Mouse (Mus musculus): ENCODE measurements at regions not wholly inside any gene's neighbourhood (a gene's known extent, or its start where the extent isn't known, plus 50 kb on each side); places are given as distances from the start of the nearest gene placed in this dataset.

DNA sequence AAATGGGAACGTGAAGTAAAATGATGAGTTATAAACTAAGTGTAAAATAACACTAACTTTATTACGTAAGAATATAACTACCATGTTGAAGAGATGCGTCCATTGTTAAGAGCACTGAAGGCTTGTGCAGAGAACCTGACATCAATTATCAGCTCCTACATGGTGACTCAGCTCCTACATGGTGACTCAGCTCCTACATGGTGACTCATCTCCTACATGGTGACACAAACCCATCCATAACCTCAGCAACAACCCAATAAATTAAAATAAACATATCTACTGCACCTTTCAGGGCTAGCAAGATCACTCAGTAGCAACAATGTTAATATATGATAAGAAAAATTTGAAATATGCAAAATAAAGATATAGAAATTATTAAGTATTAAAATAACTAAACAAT is 125.5 kb upstream of the Cdh12 start:
- Histone ChIP-seq H3K4me1 (ENCODE audit: control insufficient read depth in 1 of 2, insufficient read depth in 2 of 2) (no peaks in the 10 kb centered on the region), H3K27ac (ENCODE audit: insufficient read depth, low read depth) (no peak overlapping the region), H3K79me2 (replicated peaks; ENCODE audit: control insufficient read depth, extremely low read depth, insufficient read depth, poor library complexity, severe bottlenecking) (no peaks in the 10 kb centered on the region), H3K4me3 (replicated peaks in 1 of 3; ENCODE audit: low read depth in 2 of 3, low read length in 2 of 3, poor library complexity in 1 of 3) (no peak overlapping the region), H3K4me2 (ENCODE audit: insufficient read depth, low read depth, poor library complexity, severe bottlenecking) (no peak overlapping the region), H3K9ac (ENCODE audit: insufficient read depth, low read depth) (no peak overlapping the region), H3K9me3 (replicated peaks; ENCODE audit: low read length) (peaks cover 2% of the 10 kb centered on the region), H3K36me3 (replicated peaks in 1 of 2; ENCODE audit: control insufficient read depth in 1 of 2, insufficient read depth in 1 of 2, low read length in 1 of 2) (no peaks in the 10 kb centered on the region), H3K27me3 (replicated peaks) (no peaks in the 10 kb centered on the region)
- in situ Hi-C loops (cut with MboI; ENCODE audit: low pct_ligation_motif_present, low pct_unique_long_range_greater_than_20kb, low sequenced_read_pairs) (no loop called here), dilution Hi-C loops (cut with MboI; ENCODE audit: extremely low pct_ligation_motif_present, extremely low pct_unique_long_range_greater_than_20kb, low sequenced_read_pairs) (no loop called here)
- peak; percentile 1 for DNase-seq (ENCODE audit: extremely low read depth)
- TF ChIP-seq CHD1 (IDR thresholded peaks at IDR 0.05; ENCODE audit: low read depth, low read length) = no peak
- TF ChIP-seq NELFE (IDR thresholded peaks at IDR 0.05; ENCODE audit: low read depth, low read length) = no peak
- TF ChIP-seq ZC3H11A (IDR thresholded peaks at IDR 0.05; ENCODE audit: low read depth, low read length) = no peak
- TF ChIP-seq RCOR1 (conservative IDR thresholded peaks at IDR 0.05; ENCODE audit: low read depth, low read length) = no peak
- no peak for TF ChIP-seq KAT2A (IDR thresholded peaks at IDR 0.05; ENCODE audit: insufficient replicate concordance, low read length)
- no peak for TF ChIP-seq CHD2 (IDR thresholded peaks at IDR 0.05; ENCODE audit: low read length)
- TF ChIP-seq ZNF384 (IDR thresholded peaks at IDR 0.05; ENCODE audit: low read depth, low read length) = no peak

Measured in CH12.LX (cell line).